Mouse (Mus musculus): ENCODE measurements at regions not wholly inside any gene's neighbourhood (a gene's known extent, or its start where the extent isn't known, plus 50 kb on each side); places are given as distances from the start of the nearest gene placed in this dataset.

DNA sequence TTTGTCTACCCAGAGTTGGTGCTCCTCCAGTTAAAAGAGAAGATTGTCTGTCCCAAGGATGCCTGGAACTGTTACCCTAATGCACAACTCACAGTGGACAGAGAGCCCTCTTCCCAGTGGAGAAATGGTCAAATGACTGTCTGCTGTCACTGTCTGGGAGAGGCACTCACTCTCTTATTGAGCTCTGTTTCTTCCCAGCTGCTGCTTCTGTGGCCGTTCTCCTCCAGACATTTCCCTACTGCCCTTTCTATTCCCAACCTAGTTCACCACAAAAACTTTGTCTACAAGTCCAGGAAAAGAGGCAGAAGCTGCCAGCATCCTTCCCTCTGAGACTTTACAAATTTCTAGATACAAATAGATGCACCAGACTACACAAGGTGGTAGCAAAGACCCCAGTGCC, 95.2 kb downstream of the Tent5c start:
- no peak for TF ChIP-seq CTCF (IDR thresholded peaks at IDR 0.05; ENCODE audit: low read depth, low read length)
- no peak for TF ChIP-seq GATA1 (IDR thresholded peaks at IDR 0.05; ENCODE audit: borderline replicate concordance, low read length)
- TF ChIP-seq POLR2AphosphoS5 (IDR thresholded peaks at IDR 0.05; ENCODE audit: insufficient replicate concordance, low read depth, low read length) = no peak
- TF ChIP-seq TAL1 (conservative IDR thresholded peaks at IDR 0.05; ENCODE audit: low read depth, low read length) = no peak
- no peak for TF ChIP-seq GATA2 (IDR thresholded peaks at IDR 0.05; ENCODE audit: borderline replicate concordance, low read depth, low read length)
